Mouse (Mus musculus) hindbrain, embryonic 14.5 days (tissue): Measurements from ENCODE around the gene Dtx2. TPM values are rescaled to one million over a fixed set of nuclear protein-coding genes. Genes with fewer than 3 reads are reported as not detected.
"Not testable (repeated sequence)": the region's sequence is repeated elsewhere in the genome, so short reads cannot be mapped to it uniquely, and the experiment has no call there.

Experiments
- ATAC-seq: fragments of 200-750 bp; cut with Nextera tagmentation; 2 replicates; pipeline ENCODE4 v1.8.0; 2017; ENCODE audit warnings: moderate number of reproducible peaks, mild to moderate bottlenecking, moderate TSS enrichment, moderate library complexity; ENCODE audit not compliant: low FRiP score
- DNase-seq: peaks from one replicate; pipeline ENCODE4 v3.0.0-alpha.2; 2015; ENCODE audit warnings: low spot score
- H3K27ac ChIP-seq: fragments of 300-500 bp; sonication (generic); 2 replicates; pipeline ENCODE4 v1.5.1; 2014; ENCODE audit warnings: mild to moderate bottlenecking, moderate library complexity
- H3K27me3 ChIP-seq: fragments of 300-500 bp; sonication (generic); 2 replicates; pipeline ENCODE4 v1.6.1; 2014; ENCODE audit warnings: mild to moderate bottlenecking, low read length, mixed read lengths; ENCODE audit not compliant: control insufficient read depth, insufficient read depth
- H3K36me3 ChIP-seq: fragments of 300-500 bp; sonication (generic); replicated peaks from 2 replicates; pipeline ENCODE4 v1.6.1; 2014; ENCODE audit not compliant: control insufficient read depth, insufficient read depth
- H3K4me1 ChIP-seq: fragments of 300-500 bp; sonication (generic); replicated peaks from 2 replicates; pipeline ENCODE4 v1.6.1; 2014; ENCODE audit warnings: antibody characterized with exemption, low read length, mixed read lengths; ENCODE audit not compliant: control insufficient read depth, insufficient read depth
- H3K4me2 ChIP-seq: fragments of 300-500 bp; sonication (generic); replicated peaks from 2 replicates; pipeline ENCODE4 v1.6.1; 2014; ENCODE audit warnings: mild to moderate bottlenecking, moderate library complexity
- H3K4me3 ChIP-seq: fragments of 300-500 bp; sonication (generic); replicated peaks from 2 replicates; pipeline ENCODE4 v1.5.1; 2014; ENCODE audit warnings: mild to moderate bottlenecking, low read length
- H3K9ac ChIP-seq: fragments of 300-500 bp; sonication (generic); 2 replicates; pipeline ENCODE4 v1.6.1; 2014
- H3K9me3 ChIP-seq: fragments of 300-500 bp; sonication (generic); 2 replicates; pipeline ENCODE4 v1.6.1; 2016; ENCODE audit warnings: low read length; ENCODE audit not compliant: control insufficient read depth
- WGBS: fragments of 180-500 bp; shearing (Covaris S2); extraction: QIAGEN DNeasy Blood & Tissue Kit; methylation state at CpG from one replicate; pipeline ENCODE4 v1.1.7; 2014; 5-methylcytosine and 5-hydroxymethylcytosine counted together
- polyA plus RNA-seq: library from polyadenylated mRNA; unstranded; fragments of >200 nt; fragmentation: Nextera tagmentation; extraction: Ambion mirVana; gene quantifications from 2 replicates; pipeline ENCODE4 v1.2.1, GENCODE M21; 2014

The Dtx2 gene
- polyA plus RNA-seq, 1 experiment from 2014 or later, result 23.1 TPM

GRCm38 (mm10) chr5:136063920-136064319 is 69.3 kb downstream of the Dtx2 start:
- H3K4me3 ChIP-seq, result no peak overlapping the region
- ATAC-seq, result no peak
- H3K4me2 ChIP-seq, result no peak overlapping the region
- no peak for DNase-seq
- no peak overlapping the region for H3K27ac ChIP-seq
- H3K27me3 ChIP-seq, result no peaks in the 10 kb centered on the region
- no peaks in the 10 kb centered on the region for H3K36me3 ChIP-seq
- WGBS, result 94% methylated on average over 10 of the region's 10 CpGs
- H3K9me3 ChIP-seq, result no peaks in the 10 kb centered on the region
- H3K9ac ChIP-seq, result no peak overlapping the region
- no peaks in the 10 kb centered on the region for H3K4me1 ChIP-seq

DNA sequence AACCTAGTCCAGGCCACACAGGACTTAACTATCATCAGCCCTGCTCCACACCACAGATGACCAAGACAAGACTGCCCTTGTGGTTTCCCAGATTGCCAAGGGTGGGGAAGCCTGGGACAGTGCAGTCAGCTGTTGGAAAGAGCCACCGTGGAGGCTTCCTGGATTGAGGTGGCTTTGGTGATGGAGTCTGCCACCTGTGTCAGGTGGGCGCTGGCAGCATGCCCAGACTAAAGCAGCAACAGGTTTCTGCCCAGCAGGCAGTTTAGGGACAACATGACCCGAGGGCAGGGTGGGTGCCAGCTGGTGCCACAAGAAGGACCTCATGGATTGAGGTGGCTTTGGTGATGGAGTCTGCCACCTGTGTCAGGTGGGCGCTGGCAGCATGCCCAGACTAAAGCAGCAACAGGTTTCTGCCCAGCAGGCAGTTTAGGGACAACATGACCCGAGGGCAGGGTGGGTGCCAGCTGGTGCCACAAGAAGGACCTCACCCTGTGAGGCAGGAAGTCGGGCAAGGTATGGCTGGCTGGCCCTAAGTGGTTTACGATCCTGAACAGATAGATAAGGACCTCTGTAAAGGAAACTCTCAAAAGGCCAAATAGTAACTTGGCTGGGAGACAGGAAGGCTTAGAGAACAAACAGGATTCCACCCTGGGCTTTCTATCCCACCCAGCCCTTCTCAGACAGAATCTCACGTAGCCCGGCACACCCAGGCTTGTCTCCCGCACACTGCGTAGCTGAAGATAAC is 72.0 kb downstream of the Dtx2 start:
- 87% methylated on average over 11 of the region's 11 CpGs for WGBS
- H3K27me3 ChIP-seq, ATAC-seq: not testable (repeated sequence)

DNA sequence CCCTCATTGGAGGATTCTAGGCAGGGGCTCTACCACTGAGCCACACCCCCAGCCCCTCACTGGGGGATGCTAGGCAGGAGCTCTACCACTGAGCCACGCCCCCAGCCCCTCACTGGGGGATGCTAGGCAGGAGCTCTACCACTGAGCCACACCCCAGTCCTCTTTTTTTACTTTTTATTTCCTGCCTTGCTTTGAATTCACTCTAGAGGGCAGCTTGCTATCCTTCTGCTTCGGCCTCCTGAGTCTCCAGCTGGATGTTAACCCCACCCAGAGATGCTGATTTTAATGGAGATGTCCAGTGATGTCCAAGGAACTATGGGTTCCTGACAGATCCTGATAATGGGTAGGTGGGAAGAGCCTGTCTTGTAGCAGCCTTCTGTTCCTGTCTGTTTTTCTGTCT is 74.8 kb downstream of the Dtx2 start:
- DNase-seq (no peak), ATAC-seq (no peak)
- H3K9ac ChIP-seq, result no peak overlapping the region
- no peaks in the 10 kb centered on the region for H3K27me3 ChIP-seq
- 61% methylated on average over 2 of the region's 2 CpGs for WGBS
- H3K4me2 ChIP-seq, result no peak overlapping the region
- no peak overlapping the region for H3K4me3 ChIP-seq
- no peak overlapping the region for H3K27ac ChIP-seq
- no peaks in the 10 kb centered on the region for H3K9me3 ChIP-seq
- no peaks in the 10 kb centered on the region for H3K36me3 ChIP-seq
- H3K4me1 ChIP-seq, result no peaks in the 10 kb centered on the region

More for the DNA sequence above, 72.0 kb downstream of the Dtx2 start:
- not testable (repeated sequence) for DNase-seq, H3K9me3 ChIP-seq, H3K4me1 ChIP-seq, H3K9ac ChIP-seq, H3K4me3 ChIP-seq, H3K27ac ChIP-seq, H3K4me2 ChIP-seq, H3K36me3 ChIP-seq

DNA sequence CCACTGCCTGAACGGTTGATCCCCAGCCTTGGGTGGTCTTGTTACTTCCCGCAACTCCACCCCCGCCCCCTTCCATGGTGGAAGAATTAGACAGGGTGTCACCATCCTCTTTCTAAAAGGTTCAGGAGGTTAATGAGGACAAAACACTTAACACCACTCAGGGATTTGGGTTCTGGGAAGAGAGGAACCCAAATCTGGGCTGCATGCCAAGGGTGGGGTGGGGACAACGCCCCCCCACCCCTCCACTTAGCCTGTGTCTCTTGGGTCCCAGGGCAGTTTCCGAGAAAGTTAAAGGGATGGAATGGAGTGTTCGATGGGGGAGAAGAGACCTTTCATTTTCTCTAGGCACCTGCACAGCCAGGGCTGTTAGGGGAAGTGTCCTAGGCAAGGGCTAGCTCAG is 78.5 kb downstream of the Dtx2 start:
- 57% methylated on average over 6 of the region's 6 CpGs for WGBS

GRCm38 (mm10) chr5:136073526-136073925 is 78.9 kb downstream of the Dtx2 start:
- Histone ChIP-seq H3K9ac (no peak overlapping the region), H3K27ac (no peak overlapping the region), H3K4me1 (no peaks in the 10 kb centered on the region), H3K4me2 (no peak overlapping the region), H3K4me3 (no peak overlapping the region), H3K9me3 (no peaks in the 10 kb centered on the region), H3K27me3 (no peaks in the 10 kb centered on the region; the same call in 1 of the 2 replicates), H3K36me3 (no peaks in the 10 kb centered on the region)
- DNase-seq, result no peak
- WGBS, result 69% methylated on average over 11 of the region's 11 CpGs
- ATAC-seq, result no peak

More for the DNA sequence above, 78.5 kb downstream of the Dtx2 start:
- no peak for DNase-seq
- Histone ChIP-seq H3K4me2 (no peak overlapping the region), H3K9ac (no peak overlapping the region), H3K27me3 (no peaks in the 10 kb centered on the region; the same call in 1 of the 2 replicates), H3K4me3 (no peak overlapping the region), H3K27ac (no peak overlapping the region), H3K9me3 (no peaks in the 10 kb centered on the region), H3K4me1 (no peaks in the 10 kb centered on the region), H3K36me3 (no peaks in the 10 kb centered on the region)
- ATAC-seq, result no peak

GRCm38 (mm10) chr5:136075076-136075475 is 80.5 kb downstream of the Dtx2 start:
- Histone ChIP-seq H3K9ac (no peak overlapping the region), H3K9me3 (no peaks in the 10 kb centered on the region), H3K4me3 (no peak overlapping the region), H3K4me2 (no peak overlapping the region), H3K27ac (no peak overlapping the region), H3K36me3 (no peaks in the 10 kb centered on the region), H3K27me3 (no peaks in the 10 kb centered on the region; the same call in 1 of the 2 replicates), H3K4me1 (no peaks in the 10 kb centered on the region)
- ATAC-seq, result no peak
- 94% methylated on average over 5 of the region's 5 CpGs for WGBS
- no peak for DNase-seq

DNA sequence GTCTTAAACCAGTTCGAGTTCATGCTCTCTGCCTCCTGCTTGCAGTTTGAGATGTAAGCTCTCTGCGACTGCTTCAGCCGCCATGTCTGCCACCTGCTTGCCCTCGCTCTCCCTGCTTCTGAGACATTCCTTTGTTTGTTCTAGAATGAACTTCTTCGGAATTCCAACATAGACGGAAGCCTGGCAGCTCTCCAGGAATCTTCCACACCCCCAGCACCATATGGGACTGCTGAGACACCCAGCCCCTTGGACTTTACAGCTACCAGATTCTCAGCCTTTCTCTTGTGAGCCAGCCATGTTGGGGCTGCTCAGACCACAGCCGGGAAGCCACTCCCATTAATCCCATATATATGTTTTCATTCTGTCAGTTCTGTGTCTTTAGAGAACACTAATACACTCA is 81.7 kb downstream of the Dtx2 start:
- Histone ChIP-seq H3K36me3 (no peaks in the 10 kb centered on the region), H3K9me3 (no peaks in the 10 kb centered on the region), H3K27me3 (no peaks in the 10 kb centered on the region; the same call in 1 of the 2 replicates), H3K27ac (no peak overlapping the region), H3K9ac (no peak overlapping the region), H3K4me1 (no peaks in the 10 kb centered on the region), H3K4me3 (no peak overlapping the region), H3K4me2 (no peak overlapping the region)
- DNase-seq, result no peak
- ATAC-seq, result no peak
- WGBS, result 51% methylated on average over 7 of the region's 7 CpGs

- H3K27me3 ChIP-seq, result no peaks in the 10 kb centered on the region; the same call in 1 of the 2 replicates
- H3K36me3 ChIP-seq, result no peaks in the 10 kb centered on the region
- WGBS, result 89% methylated on average over 9 of the region's 9 CpGs
- no peak overlapping the region for H3K27ac ChIP-seq
- no peaks in the 10 kb centered on the region for H3K9me3 ChIP-seq
- H3K4me3 ChIP-seq, result no peak overlapping the region
- DNase-seq (no peak), ATAC-seq (no peak)
- no peak overlapping the region for H3K4me2 ChIP-seq
- no peak overlapping the region for H3K9ac ChIP-seq
- H3K4me1 ChIP-seq, result no peaks in the 10 kb centered on the region
Observed at GRCm38 (mm10) chr5:136077001-136077550, 82.5 kb downstream of the Dtx2 start.

- 94% methylated on average over 5 of the region's 5 CpGs for WGBS
- Histone ChIP-seq H3K36me3 (no peaks in the 10 kb centered on the region), H3K4me1 (no peaks in the 10 kb centered on the region), H3K4me3 (no peak overlapping the region), H3K27me3 (no peaks in the 10 kb centered on the region; the same call in 1 of the 2 replicates), H3K4me2 (no peak overlapping the region), H3K9me3 (no peaks in the 10 kb centered on the region), H3K9ac (no peak overlapping the region), H3K27ac (no peak overlapping the region)
- no peak for ATAC-seq
- DNase-seq, result no peak
Observed at GRCm38 (mm10) chr5:136078136-136078535, 83.5 kb downstream of the Dtx2 start.
